Mouse (Mus musculus) liver, adult 2 months (tissue): ENCODE measurements around the gene Pdzd2. TPM values are rescaled to one million over a fixed set of nuclear protein-coding genes. Genes with fewer than 3 reads are reported as not detected.

ENCODE experiments used
- DNase-seq: peaks from one replicate; pipeline ENCODE4 v3.0.0-alpha.2; 2011; ENCODE audit warnings: low read depth, low spot score; ENCODE audit errors: extremely low read depth
- H3K27ac ChIP-seq: fragments of 200-500 bp; replicated peaks from 2 replicates; pipeline ENCODE4 v1.5.1; 2012; ENCODE audit warnings: low read depth, mild to moderate bottlenecking, control low read depth, inconsistent platforms, low read length; ENCODE audit not compliant: insufficient read depth
- H3K27me3 ChIP-seq: fragments of 200-500 bp; 2 replicates; pipeline ENCODE4 v1.6.1; 2012; ENCODE audit warnings: mild to moderate bottlenecking, moderate library complexity, low read length, inconsistent platforms; ENCODE audit not compliant: control insufficient read depth, insufficient read depth
- H3K36me3 ChIP-seq: fragments of 200-500 bp; 2 replicates; pipeline ENCODE4 v1.6.1; 2012; ENCODE audit warnings: low read length, inconsistent platforms; ENCODE audit not compliant: control insufficient read depth, insufficient read depth
- H3K4me1 ChIP-seq: fragments of 200-500 bp; 2 replicates; pipeline ENCODE4 v1.6.1; 2011; ENCODE audit warnings: low read length; ENCODE audit not compliant: control insufficient read depth, insufficient read depth
- H3K4me3 ChIP-seq: fragments of 200-500 bp; 2 replicates; pipeline ENCODE4 v1.5.1; 2011; ENCODE audit warnings: low read depth, mild to moderate bottlenecking, control low read depth, low read length, moderate library complexity; ENCODE audit not compliant: insufficient read depth
- H3K79me2 ChIP-seq: fragments of 200-500 bp; 2 replicates; pipeline ENCODE4 v1.6.1; 2012; ENCODE audit warnings: inconsistent platforms, mild to moderate bottlenecking, low read length, moderate library complexity; ENCODE audit not compliant: control insufficient read depth, insufficient read depth
- H3K9ac ChIP-seq: fragments of 200-500 bp; 2 replicates; pipeline ENCODE4 v1.6.1; 2012; ENCODE audit warnings: low read depth, mild to moderate bottlenecking, control low read depth, inconsistent platforms, low read length
- CTCF ChIP-seq: fragments of 200-500 bp; IDR thresholded peaks from 2 replicates; pipeline ENCODE4 v1.5.1; 2011; ENCODE audit warnings: low read depth, low read length, control low read depth
- POLR2A ChIP-seq: fragments of 200-500 bp; IDR thresholded peaks from 2 replicates; pipeline ENCODE4 v1.6.1; 2011; ENCODE audit warnings: low read length, control low read depth; ENCODE audit not compliant: insufficient read depth; ENCODE audit errors: extremely low read depth
- WGBS: fragments of 180-500 bp; shearing (Covaris S2); methylation state at CpG from one replicate; pipeline ENCODE4 v1.1.7; 2018; 5-methylcytosine and 5-hydroxymethylcytosine counted together
- polyA plus RNA-seq: library from polyadenylated mRNA; depleted of rRNA; stranded (reverse); fragments of >200 nt; gene quantifications from 2 replicates; pipeline ENCODE4 v1.2.3, GENCODE M21; 2012
- total RNA-seq: library from RNA; depleted of rRNA; stranded (reverse); fragments of >200 nt; gene quantifications from 2 replicates; pipeline ENCODE4 v1.2.3, GENCODE M21; 2014

Gene Pdzd2
- total and polyA plus RNA-seq, 2 experiments, result 0.11 to 0.74 TPM

DNA sequence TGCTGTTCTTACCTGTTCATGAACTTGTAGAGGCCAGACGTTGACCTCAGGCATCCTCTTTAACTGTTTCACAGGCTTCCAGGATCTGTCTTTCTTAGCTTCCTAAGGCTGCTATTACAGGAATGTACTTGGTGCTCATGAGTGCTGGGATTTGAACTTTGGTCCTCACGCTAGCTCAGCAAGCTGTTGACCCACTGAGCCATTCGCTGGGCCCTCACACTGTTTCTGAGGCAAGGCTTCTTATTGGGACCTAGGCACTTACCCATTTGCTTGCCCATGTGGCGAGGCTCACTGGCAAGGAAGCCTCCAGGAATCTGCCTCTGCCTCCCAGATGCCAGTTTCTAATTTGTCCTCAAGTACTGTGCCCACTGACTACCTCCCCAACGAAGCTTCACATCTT lies 419.8 kb downstream of the Pdzd2 start:
- DNase-seq, result no peak
- no peaks in the 10 kb centered on the region for H3K27me3 ChIP-seq
- H3K27ac ChIP-seq, result no peak overlapping the region
- H3K4me1 ChIP-seq, result peaks cover 9% of the 10 kb centered on the region; the same call in 1 of the 2 replicates
- peaks cover 22% of the 10 kb centered on the region for H3K79me2 ChIP-seq
- H3K9ac ChIP-seq, result no peak overlapping the region
- no peak overlapping the region for H3K4me3 ChIP-seq
- WGBS, result 50% methylated on average over 5 of the region's 5 CpGs
- TF ChIP-seq POLR2A (no peak), CTCF (no peak)
- H3K36me3 ChIP-seq, result no peaks in the 10 kb centered on the region

DNA sequence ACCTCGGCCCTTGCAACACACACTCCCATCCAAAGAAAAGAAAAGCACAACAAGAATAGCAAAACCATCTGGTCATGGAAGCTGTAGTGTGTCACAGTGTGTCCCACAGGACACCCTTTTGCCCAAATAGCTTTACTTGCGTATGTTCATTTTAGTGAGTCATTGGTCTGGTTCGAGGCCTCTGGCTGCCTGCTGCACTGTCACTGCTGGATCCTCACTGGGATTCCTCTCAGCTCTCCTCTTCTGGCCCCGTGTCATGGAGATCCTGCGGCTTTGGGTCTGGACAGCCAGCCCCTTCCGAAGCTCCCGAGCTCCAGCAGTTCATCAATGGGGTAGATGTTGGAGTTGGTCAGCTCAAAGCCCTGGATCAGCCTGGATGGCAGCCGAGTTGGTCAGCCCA lies 421.3 kb downstream of the Pdzd2 start:
- Histone ChIP-seq H3K9ac (no peak overlapping the region), H3K27me3 (no peaks in the 10 kb centered on the region), H3K27ac (no peak overlapping the region), H3K79me2 (peaks cover 11% of the 10 kb centered on the region), H3K36me3 (no peaks in the 10 kb centered on the region), H3K4me1 (peaks cover 3% of the 10 kb centered on the region; the same call in 1 of the 2 replicates), H3K4me3 (no peak overlapping the region)
- no peak for TF ChIP-seq POLR2A
- TF ChIP-seq CTCF, result no peak
- DNase-seq, result no peak
- 81% methylated on average over 8 of the region's 8 CpGs for WGBS

DNA sequence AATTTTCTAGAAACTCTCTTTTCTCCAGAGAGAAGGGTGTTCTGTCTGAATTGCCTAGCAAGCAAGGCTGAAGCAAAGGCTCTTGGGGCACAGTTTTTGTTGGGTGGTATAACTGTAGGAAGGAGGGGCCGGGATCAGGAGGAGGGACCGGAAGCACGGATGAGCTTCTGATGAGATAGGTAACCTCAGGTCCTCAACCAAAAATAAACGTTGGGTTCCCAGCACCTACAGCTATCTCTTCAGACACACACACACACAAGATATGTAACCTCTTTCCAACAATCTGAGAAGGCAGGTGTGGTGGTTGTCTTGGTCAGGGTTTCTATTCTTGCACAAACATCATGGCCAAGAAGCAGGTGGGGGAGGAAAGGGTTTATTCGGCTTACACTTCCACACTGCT lies 422.4 kb downstream of the Pdzd2 start:
- H3K9ac ChIP-seq, result no peak overlapping the region
- TF ChIP-seq CTCF (no peak), POLR2A (no peak)
- whole genome bisulfite sequencing, result 79% methylated on average over 5 of the region's 5 CpGs
- peaks cover 8% of the 10 kb centered on the region for H3K79me2 ChIP-seq
- no peak for DNase-seq
- no peaks in the 10 kb centered on the region for H3K36me3 ChIP-seq
- no peak overlapping the region for H3K27ac ChIP-seq
- no peak overlapping the region for H3K4me3 ChIP-seq
- no peaks in the 10 kb centered on the region for H3K27me3 ChIP-seq
- no peaks in the 10 kb centered on the region for H3K4me1 ChIP-seq

GRCm38 (mm10) chr15:12315996-12316395 lies 423.7 kb downstream of the Pdzd2 start:
- Histone ChIP-seq H3K4me1 (no peaks in the 10 kb centered on the region), H3K27ac (no peak overlapping the region), H3K79me2 (no peaks in the 10 kb centered on the region), H3K36me3 (no peaks in the 10 kb centered on the region), H3K9ac (no peak overlapping the region), H3K27me3 (no peaks in the 10 kb centered on the region), H3K4me3 (no peak overlapping the region)
- TF ChIP-seq CTCF, result no peak
- TF ChIP-seq POLR2A, result no peak
- no peak for DNase-seq
- 63% methylated on average over 2 of the region's 2 CpGs for WGBS

GRCm38 (mm10) chr15:12314584-12314983 lies 425.1 kb downstream of the Pdzd2 start:
- no peak overlapping the region for H3K9ac ChIP-seq
- TF ChIP-seq POLR2A (no peak), CTCF (no peak)
- DNase-seq, result no peak
- no peak overlapping the region for H3K27ac ChIP-seq
- no peaks in the 10 kb centered on the region for H3K79me2 ChIP-seq
- 69% methylated on average over 5 of the region's 5 CpGs for WGBS
- H3K4me3 ChIP-seq, result no peak overlapping the region
- H3K36me3 ChIP-seq, result no peaks in the 10 kb centered on the region
- H3K27me3 ChIP-seq, result no peaks in the 10 kb centered on the region
- H3K4me1 ChIP-seq, result no peaks in the 10 kb centered on the region

DNA sequence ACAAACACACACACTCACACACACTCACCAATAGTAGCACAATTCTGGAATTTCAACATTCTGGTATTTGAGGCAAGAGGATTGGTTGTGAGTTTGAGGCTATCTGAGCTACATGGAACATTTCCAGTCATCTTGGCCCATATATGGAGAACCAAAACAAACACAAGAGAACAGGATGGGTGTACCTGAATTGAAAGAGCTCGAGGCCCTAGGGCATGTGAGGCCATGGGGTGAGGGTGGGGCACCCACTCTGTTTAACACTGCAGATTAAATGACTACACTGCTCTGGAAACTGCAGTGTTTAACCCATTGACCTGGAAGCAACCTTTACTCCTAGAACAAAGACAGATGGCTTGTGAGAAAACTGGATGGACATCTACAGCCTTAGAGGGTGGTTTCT lies 426.5 kb downstream of the Pdzd2 start:
- Histone ChIP-seq H3K36me3 (no peaks in the 10 kb centered on the region), H3K27ac (no peak overlapping the region), H3K4me3 (no peak overlapping the region), H3K4me1 (no peaks in the 10 kb centered on the region), H3K79me2 (no peaks in the 10 kb centered on the region), H3K9ac (no peak overlapping the region), H3K27me3 (no peaks in the 10 kb centered on the region)
- no peak for DNase-seq
- TF ChIP-seq POLR2A (no peak), CTCF (no peak)
- WGBS, result 8% methylated on average over 1 of the region's 1 CpGs
